Mouse (Mus musculus): ENCODE measurements around the gene P3h2.
A peak's percentile ranks its signal among the peaks of the same experiment; 100 is the strongest.

- TF ChIP-seq EP300 (optimal IDR thresholded peaks at IDR 0.05) = no peak
- peak; percentile 46 for TF ChIP-seq CTCF (IDR thresholded peaks at IDR 0.05; ENCODE audit: low read depth)
Observed at GRCm38 (mm10) chr16:26026416-26026815, 79.2 kb downstream of the P3h2 start.
